Mouse (Mus musculus): ENCODE results near the gene Commd1.

- TF ChIP-seq CTCF (IDR thresholded peaks at IDR 0.05; ENCODE audit: insufficient read depth, low read depth, low read length) (no peak), POLR2A (IDR thresholded peaks at IDR 0.05; ENCODE audit: insufficient read depth, low read depth, low read length) (no peak)
Observed at GRCm38 (mm10) chr11:22949101-22949500, 33.1 kb downstream of the Commd1 start.

Data from olfactory bulb, adult 2 months (tissue).